Comparison of ENCODE assay signal across 11 mouse cellular contexts in the genomic region with DNA sequence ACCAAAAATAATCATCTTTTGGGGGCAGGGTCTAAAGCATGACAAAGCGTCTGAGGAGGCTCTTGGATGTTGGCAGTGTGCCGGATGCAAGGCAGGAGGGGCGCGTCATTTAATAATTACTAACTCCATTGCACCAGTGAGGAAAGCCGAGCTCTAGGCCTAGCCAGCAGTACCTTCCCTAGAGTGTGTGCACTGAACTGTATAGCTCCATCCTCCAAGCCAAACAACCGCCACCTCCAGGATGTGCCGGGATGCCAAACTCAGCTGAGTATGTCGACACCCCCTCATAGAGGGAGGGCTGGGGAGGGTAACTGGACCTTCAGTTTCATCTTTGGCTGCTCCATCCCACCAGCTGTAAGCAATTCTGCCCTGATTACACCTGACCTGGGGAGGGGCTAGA.
DNase-seq lines count a peak whose midpoint lies in the region; ATAC-seq and TF ChIP-seq lines count a peak whose summit lies in the region.
"Had no signal": no experiment of that assay in that cellular context is flagged by ENCODE, and none has a peak within 500 bp of the region (broad histone marks: within the 10 kb centered on the region; RNA-seq: fewer than 3 reads in every experiment).

No protein-coding gene starts in this region.

- no peaks in the 10 kb centered on the region for H3K9me3 ChIP-seq in forebrain, embryonic 14.5 days (replicated peaks; ENCODE audit: control insufficient read depth, low read length)
- peaks cover 7% of the 10 kb centered on the region; the same call in 1 of the 2 replicates for H3K9me3 ChIP-seq in forebrain, embryonic 10.5 days
- H3K9me3 ChIP-seq in lung, embryonic 15.5 days: no peaks in the 10 kb centered on the region
- H3K9me3 ChIP-seq in embryonic facial prominence, embryonic 10.5 days: peaks cover 5% of the 10 kb centered on the region; the same call in 1 of the 2 replicates

- WGBS in forebrain, embryonic 14.5 days: 54% methylated on average over 8 of the region's 8 CpGs
- 83% methylated on average over 8 of the region's 8 CpGs for WGBS in forebrain, embryonic 10.5 days
- 39% methylated on average over 8 of the region's 8 CpGs for WGBS in lung, embryonic 15.5 days
- WGBS in lung, adult 2 months: 53% methylated on average over 8 of the region's 8 CpGs
- 55% methylated on average over 8 of the region's 8 CpGs for WGBS in embryonic facial prominence, embryonic 10.5 days

- no peak overlapping the region for H3K4me2 ChIP-seq in forebrain, embryonic 14.5 days (ENCODE audit: low read length)
- H3K4me2 ChIP-seq in lung, embryonic 15.5 days: no peak overlapping the region
- H3K4me2 ChIP-seq: heart, embryonic 12.5 days; midbrain, embryonic 12.5 days had no signal

- ATAC-seq in forebrain, embryonic 14.5 days: peak; percentile 37; the same call in 1 of the 2 replicates
- ATAC-seq in lung, embryonic 15.5 days (ENCODE audit: borderline replicate concordance, extremely low read depth, low FRiP score, low TSS enrichment): peak; percentile 64; the same call in 1 of the 2 replicates
- no peak for ATAC-seq in activated CD4-positive, CD25-positive, alpha-beta regulatory T cell, adult 4 months
- no peak for ATAC-seq in megakaryocyte, adult 5-6 weeks (ENCODE audit: poor library complexity, severe bottlenecking)

- no peaks in the 10 kb centered on the region for H3K27me3 ChIP-seq in forebrain, embryonic 14.5 days (replicated peaks; ENCODE audit: control insufficient read depth, insufficient read depth, low read length)
- H3K27me3 ChIP-seq in forebrain, embryonic 10.5 days (ENCODE audit: poor library complexity, severe bottlenecking): no peaks in the 10 kb centered on the region
- H3K27me3 ChIP-seq in lung, embryonic 15.5 days: no peaks in the 10 kb centered on the region
- no peaks in the 10 kb centered on the region for H3K27me3 ChIP-seq in embryonic facial prominence, embryonic 10.5 days (replicated peaks; ENCODE audit: low read depth, poor library complexity, severe bottlenecking)
- H3K27me3 ChIP-seq: midbrain, embryonic 12.5 days had no signal

- no peak overlapping the region for H3K27ac ChIP-seq in forebrain, embryonic 14.5 days (ENCODE audit: low read depth, low read length)
- H3K27ac ChIP-seq in forebrain, embryonic 10.5 days: no peak overlapping the region
- no peak overlapping the region for H3K27ac ChIP-seq in lung, embryonic 15.5 days
- H3K27ac ChIP-seq in embryonic facial prominence, embryonic 10.5 days (replicated peaks): peak overlapping the region; percentile 27; the same call in 1 of the 2 replicates
- H3K27ac ChIP-seq: midbrain, embryonic 12.5 days had no signal

- DNase-seq in forebrain, embryonic 14.5 days (ENCODE audit: low spot score): peak; percentile 47
- no peak for DNase-seq in forebrain, embryonic 10.5 days (ENCODE audit: extremely low spot score, low spot score)
- DNase-seq in lung, adult 2 months: no peak
- DNase-seq in embryonic facial prominence, embryonic 10.5 days (ENCODE audit: low spot score): peak; percentile 66
- peak; percentile 64 for DNase-seq in kidney, postnatal 14 days
- DNase-seq: adrenal gland, postnatal 25 days had no signal

- no peak overlapping the region for H3K9ac ChIP-seq in forebrain, embryonic 14.5 days (ENCODE audit: low read length)
- no peak overlapping the region for H3K9ac ChIP-seq in lung, embryonic 15.5 days
- H3K9ac ChIP-seq: heart, embryonic 12.5 days; midbrain, embryonic 12.5 days had no signal

- no peak overlapping the region for H3K4me3 ChIP-seq in forebrain, embryonic 14.5 days (ENCODE audit: low read depth, low read length)
- no peak overlapping the region for H3K4me3 ChIP-seq in forebrain, embryonic 10.5 days
- no peak overlapping the region for H3K4me3 ChIP-seq in lung, embryonic 15.5 days
- H3K4me3 ChIP-seq in lung, adult 2 months (replicated peaks; ENCODE audit: extremely low read depth, low read depth, low read length): no peak overlapping the region
- H3K4me3 ChIP-seq in embryonic facial prominence, embryonic 10.5 days: no peak overlapping the region
- H3K4me3 ChIP-seq: heart, embryonic 12.5 days; midbrain, embryonic 12.5 days had no signal

- no peak for TF ChIP-seq CTCF in lung, adult 2 months (IDR thresholded peaks at IDR 0.05; ENCODE audit: insufficient read depth, low read length)

- TF ChIP-seq POLR2A in lung, adult 2 months (IDR thresholded peaks at IDR 0.05; ENCODE audit: borderline replicate concordance, extremely low read depth, low read depth, low read length): no peak

- H3K36me3 ChIP-seq in forebrain, embryonic 14.5 days (ENCODE audit: control insufficient read depth, insufficient read depth, low read length): no peaks in the 10 kb centered on the region
- no peaks in the 10 kb centered on the region for H3K36me3 ChIP-seq in forebrain, embryonic 10.5 days (replicated peaks)
- H3K36me3 ChIP-seq in lung, embryonic 15.5 days: no peaks in the 10 kb centered on the region
- H3K36me3 ChIP-seq in embryonic facial prominence, embryonic 10.5 days (replicated peaks): no peaks in the 10 kb centered on the region
- H3K36me3 ChIP-seq: heart, embryonic 12.5 days; midbrain, embryonic 12.5 days had no signal

- H3K4me1 ChIP-seq in forebrain, embryonic 14.5 days (ENCODE audit: control insufficient read depth, insufficient read depth, low read length): peaks cover 6% of the 10 kb centered on the region; the same call in 1 of the 2 replicates
- H3K4me1 ChIP-seq in forebrain, embryonic 10.5 days: peaks cover 18% of the 10 kb centered on the region
- peaks cover 25% of the 10 kb centered on the region for H3K4me1 ChIP-seq in lung, embryonic 15.5 days
- no peaks in the 10 kb centered on the region for H3K4me1 ChIP-seq in lung, adult 2 months (ENCODE audit: control insufficient read depth, insufficient read depth, low read length)
- H3K4me1 ChIP-seq in embryonic facial prominence, embryonic 10.5 days: peaks cover 45% of the 10 kb centered on the region

Comparison
In these comparisons a context has a peak if more than half of its experiments do, and no peak if none do; other contexts are left out.
1. DNase-seq: peak in forebrain, embryonic 14.5 days (single experiment), embryonic facial prominence, embryonic 10.5 days (single experiment) and kidney, postnatal 14 days (single experiment); none in forebrain, embryonic 10.5 days (single experiment) and lung, adult 2 months (single experiment).
2. ATAC-seq: peak in forebrain, embryonic 14.5 days (single experiment) and lung, embryonic 15.5 days (single experiment); none in activated CD4-positive, CD25-positive, alpha-beta regulatory T cell, adult 4 months (single experiment) and megakaryocyte, adult 5-6 weeks (single experiment).